Mouse (Mus musculus) liver, adult (tissue): ENCODE results near the gene Cdc42ep1.

Experiments used
- GATA4 ChIP-seq: IDR thresholded peaks from 2 replicates; pipeline ENCODE4 v1.6.1; 2014; ENCODE audit warnings: mild to moderate bottlenecking, low read length; ENCODE audit not compliant: insufficient replicate concordance

Cdc42ep1 gene

GRCm38 (mm10) chr15:78842371-78843163 lies at the start of gene Cdc42ep1:
Gene Cdc42ep1 (plus strand): TSS chr15:78842624.
- no peak for TF ChIP-seq GATA4

GRCm38 (mm10) chr15:78796196-78797059 lies 46.0 kb upstream of the Cdc42ep1 start:
- peak; percentile 34; the same call in 1 of the 2 replicates for TF ChIP-seq GATA4

GRCm38 (mm10) chr15:78797060-78797329 lies 45.4 kb upstream of the Cdc42ep1 start:
- no peak for TF ChIP-seq GATA4

- no peak for TF ChIP-seq GATA4
Measured at GRCm38 (mm10) chr15:78799029-78799428, 43.4 kb upstream of the Cdc42ep1 start.

GRCm38 (mm10) chr15:78801571-78801970 lies 40.9 kb upstream of the Cdc42ep1 start:
- no peak for TF ChIP-seq GATA4

GRCm38 (mm10) chr15:78801971-78802741 lies 40.3 kb upstream of the Cdc42ep1 start:
- TF ChIP-seq GATA4, result no peak; the same call in 1 of the 2 replicates

GRCm38 (mm10) chr15:78802776-78803391 lies 39.5 kb upstream of the Cdc42ep1 start, which contains the start of gene Card10:
Gene Card10 (minus strand): TSS chr15:78803042.
- no peak for TF ChIP-seq GATA4

GRCm38 (mm10) chr15:78803499-78803900 lies 38.9 kb upstream of the Cdc42ep1 start:
- peak; percentile 72; the same call in 1 of the 2 replicates for TF ChIP-seq GATA4

GRCm38 (mm10) chr15:78804326-78804725 lies 38.1 kb upstream of the Cdc42ep1 start:
- no peak for TF ChIP-seq GATA4

GRCm38 (mm10) chr15:78805351-78805750 lies 37.1 kb upstream of the Cdc42ep1 start:
- TF ChIP-seq GATA4, result no peak

- no peak for TF ChIP-seq GATA4
Measured at GRCm38 (mm10) chr15:78806614-78807013, 35.8 kb upstream of the Cdc42ep1 start.

- TF ChIP-seq GATA4, result no peak
Measured at GRCm38 (mm10) chr15:78807141-78807540, 35.3 kb upstream of the Cdc42ep1 start.

- TF ChIP-seq GATA4, result no peak
Measured at GRCm38 (mm10) chr15:78808980-78809379, 33.4 kb upstream of the Cdc42ep1 start.

- TF ChIP-seq GATA4, result no peak
Measured at GRCm38 (mm10) chr15:78809739-78810138, 32.7 kb upstream of the Cdc42ep1 start.

- TF ChIP-seq GATA4, result no peak
Measured at GRCm38 (mm10) chr15:78810146-78810545, 32.3 kb upstream of the Cdc42ep1 start.

GRCm38 (mm10) chr15:78813603-78814002 lies 28.8 kb upstream of the Cdc42ep1 start:
- no peak for TF ChIP-seq GATA4
